Mouse (Mus musculus) MEL (cell line): ENCODE measurements around the gene Aff3. TPM values are rescaled to one million over a fixed set of nuclear protein-coding genes. Genes with fewer than 3 reads are reported as not detected.

Source experiments
- DNase-seq: peaks from one replicate; pipeline ENCODE4 v3.0.0; 2011; ENCODE audit warnings: low read depth, low spot score
- H3K27ac ChIP-seq: 2 replicates; pipeline ENCODE4 v1.5.1; 2012; ENCODE audit warnings: low read depth, mild to moderate bottlenecking, control low read depth, low read length, moderate library complexity; ENCODE audit not compliant: control insufficient read depth
- H3K27me3 ChIP-seq, 2 experiments: fragments of 150-350 bp in 1 of 2; sonication (generic) in 1 of 2; 2 replicates each; pipeline ENCODE4 v1.6.1; 2012; ENCODE audit warnings: low read length in 2 of 2, mild to moderate bottlenecking in 2 of 2, improper control_type of control experiment in 1 of 2, moderate library complexity in 1 of 2; ENCODE audit not compliant: insufficient read depth in 2 of 2, control insufficient read depth in 1 of 2
- H3K36me3 ChIP-seq, 2 experiments: 2 replicates each; pipeline ENCODE4 v1.6.1; 2012 to 2014; ENCODE audit warnings: low read length in 2 of 2, improper control_type of control experiment in 1 of 2, inconsistent platforms in 1 of 2, mild to moderate bottlenecking in 1 of 2; ENCODE audit not compliant: insufficient read depth in 2 of 2, control insufficient read depth in 1 of 2
- H3K4me1 ChIP-seq, 2 experiments: fragments of 150-350 bp in 1 of 2; sonication (generic) in 1 of 2; 2 replicates each; pipeline ENCODE4 v1.6.1; 2012; ENCODE audit warnings: low read length in 2 of 2, improper control_type of control experiment in 1 of 2, mild to moderate bottlenecking in 1 of 2; ENCODE audit not compliant: insufficient read depth in 2 of 2, control insufficient read depth in 1 of 2
- H3K4me3 ChIP-seq, 2 experiments: fragments of 150-350 bp in 1 of 2; sonication (generic) in 1 of 2; 2 replicates each; pipeline ENCODE4 v1.5.1; 2012; ENCODE audit warnings: low read depth in 2 of 2, low read length in 2 of 2, mild to moderate bottlenecking in 2 of 2, moderate library complexity in 2 of 2, control low read depth in 1 of 2, improper control_type of control experiment in 1 of 2; ENCODE audit not compliant: control insufficient read depth in 1 of 2, insufficient read depth in 1 of 2
- H3K79me2 ChIP-seq: 2 replicates; pipeline ENCODE4 v1.6.1; 2012; ENCODE audit warnings: mild to moderate bottlenecking, low read length, moderate library complexity; ENCODE audit not compliant: control insufficient read depth, poor library complexity, insufficient read depth
- H3K9ac ChIP-seq: 2 replicates; pipeline ENCODE4 v1.6.1; 2012; ENCODE audit warnings: low read depth, mild to moderate bottlenecking, control low read depth, low read length, moderate library complexity; ENCODE audit not compliant: control insufficient read depth, poor library complexity, severe bottlenecking
- H3K9me3 ChIP-seq: fragments of 150-350 bp; sonication (generic); replicated peaks from 2 replicates; pipeline ENCODE4 v1.6.1; 2012; ENCODE audit warnings: mild to moderate bottlenecking, low read length, improper control_type of control experiment, moderate library complexity; ENCODE audit not compliant: insufficient read depth
- CHD1 ChIP-seq: IDR thresholded peaks from 2 replicates; pipeline ENCODE4 v1.6.1; 2012; ENCODE audit warnings: low read depth, mild to moderate bottlenecking, inconsistent platforms, low read length, improper control_type of control experiment
- E2F4 ChIP-seq: IDR thresholded peaks from 2 replicates; pipeline ENCODE4 v1.6.1; 2011; ENCODE audit warnings: low read depth, low read length, improper control_type of control experiment, borderline replicate concordance
- ELF1 ChIP-seq: IDR thresholded peaks from 2 replicates; pipeline ENCODE4 v1.6.1; 2014; ENCODE audit warnings: low read depth, mild to moderate bottlenecking, inconsistent platforms, low read length, improper control_type of control experiment, moderate library complexity
- EP300 ChIP-seq, 2 experiments: IDR thresholded peaks; 2 replicates each; pipeline ENCODE4 v1.6.1; 2011; ENCODE audit warnings: improper control_type of control experiment in 2 of 2, low read length in 2 of 2, low read depth in 1 of 2, mild to moderate bottlenecking in 1 of 2
- JUND ChIP-seq: IDR thresholded peaks from 2 replicates; pipeline ENCODE4 v1.6.1; 2011; ENCODE audit warnings: low read depth, mild to moderate bottlenecking, improper control_type of control experiment, low read length
- KAT2A ChIP-seq: conservative IDR thresholded peaks from 2 replicates; pipeline ENCODE4 v1.6.1; 2012; ENCODE audit warnings: low read depth, low read length, improper control_type of control experiment, inconsistent platforms
- MAX ChIP-seq: IDR thresholded peaks from 2 replicates; pipeline ENCODE4 v1.6.1; 2011; ENCODE audit warnings: low read length, improper control_type of control experiment
- MAZ ChIP-seq: IDR thresholded peaks from 2 replicates; pipeline ENCODE4 v1.6.1; 2012; ENCODE audit warnings: low read depth, mild to moderate bottlenecking, inconsistent platforms, low read length, improper control_type of control experiment
- MXI1 ChIP-seq: IDR thresholded peaks from 2 replicates; pipeline ENCODE4 v1.6.1; 2011; ENCODE audit warnings: mild to moderate bottlenecking, low read depth, low read length, improper control_type of control experiment
- MYC ChIP-seq: IDR thresholded peaks from 2 replicates; pipeline ENCODE4 v1.6.1; 2011; ENCODE audit warnings: low read depth, mild to moderate bottlenecking, low read length, improper control_type of control experiment, moderate library complexity
- POLR2AphosphoS2 ChIP-seq: IDR thresholded peaks from 2 replicates; pipeline ENCODE4 v1.6.1; 2011; ENCODE audit warnings: low read length, improper control_type of control experiment
- POLR2AphosphoS5 ChIP-seq: IDR thresholded peaks from 2 replicates; pipeline ENCODE4 v1.6.1; 2012; ENCODE audit warnings: low read depth, borderline replicate concordance, mild to moderate bottlenecking, inconsistent platforms, low read length, moderate library complexity, mixed read lengths
- SIN3A ChIP-seq: IDR thresholded peaks from 2 replicates; pipeline ENCODE4 v1.6.1; 2012; ENCODE audit warnings: low read length, improper control_type of control experiment, inconsistent platforms
- TAL1 ChIP-seq: IDR thresholded peaks from 2 replicates; pipeline ENCODE4 v1.6.1; 2012; ENCODE audit warnings: mild to moderate bottlenecking, inconsistent platforms, low read length, moderate library complexity, mixed read lengths
- TBP ChIP-seq: IDR thresholded peaks from 2 replicates; pipeline ENCODE4 v1.8.0; 2011; ENCODE audit warnings: low read depth, low read length, improper control_type of control experiment
- TCF12 ChIP-seq: IDR thresholded peaks from 2 replicates; pipeline ENCODE4 v1.6.1; 2014; ENCODE audit warnings: low read depth, mild to moderate bottlenecking, inconsistent platforms, low read length, improper control_type of control experiment, moderate library complexity
- UBTF ChIP-seq: IDR thresholded peaks from 2 replicates; pipeline ENCODE4 v1.6.1; 2012; ENCODE audit warnings: low read depth, mild to moderate bottlenecking, inconsistent platforms, low read length, improper control_type of control experiment, moderate library complexity, borderline replicate concordance; ENCODE audit not compliant: insufficient read depth
- USF1 ChIP-seq: IDR thresholded peaks from 2 replicates; pipeline ENCODE4 v1.6.1; 2014; ENCODE audit warnings: low read depth, mild to moderate bottlenecking, inconsistent platforms, low read length, improper control_type of control experiment, moderate library complexity
- ZC3H11A ChIP-seq: IDR thresholded peaks from 2 replicates; pipeline ENCODE4 v1.6.1; 2012; ENCODE audit warnings: low read depth, mild to moderate bottlenecking, inconsistent platforms, low read length, improper control_type of control experiment
- ZMIZ1 ChIP-seq: IDR thresholded peaks from 2 replicates; pipeline ENCODE4 v1.6.1; 2012; ENCODE audit warnings: low read depth, mild to moderate bottlenecking, inconsistent platforms, low read length, improper control_type of control experiment, moderate library complexity
- ZNF384 ChIP-seq: IDR thresholded peaks from 2 replicates; pipeline ENCODE4 v1.6.1; 2012; ENCODE audit warnings: low read depth, mild to moderate bottlenecking, inconsistent platforms, low read length, improper control_type of control experiment
- polyA plus RNA-seq, 2 experiments: library from polyadenylated mRNA; stranded (reverse) in 1 of 2; unstranded in 1 of 2; fragments of >175 nt in 1 of 2; fragments of >200 nt in 1 of 2; gene quantifications; 2 replicates each; pipeline versions ENCODE4 v1.2.1 to v1.2.4; 2012; ENCODE audit warnings: low replicate concordance in 2 of 2, low read depth in 1 of 2; ENCODE audit not compliant: insufficient read length in 2 of 2, insufficient read depth in 1 of 2, missing spikeins in 1 of 2
- total RNA-seq: library from RNA; depleted of rRNA; stranded (reverse); fragments of 300-350 nt; gene quantifications from 2 replicates; pipeline ENCODE4 v1.2.3, GENCODE M21; 2012

Gene Aff3
- total and polyA plus RNA-seq, 3 experiments: 18.5 to 41.1 (median 25.4) TPM

DNA sequence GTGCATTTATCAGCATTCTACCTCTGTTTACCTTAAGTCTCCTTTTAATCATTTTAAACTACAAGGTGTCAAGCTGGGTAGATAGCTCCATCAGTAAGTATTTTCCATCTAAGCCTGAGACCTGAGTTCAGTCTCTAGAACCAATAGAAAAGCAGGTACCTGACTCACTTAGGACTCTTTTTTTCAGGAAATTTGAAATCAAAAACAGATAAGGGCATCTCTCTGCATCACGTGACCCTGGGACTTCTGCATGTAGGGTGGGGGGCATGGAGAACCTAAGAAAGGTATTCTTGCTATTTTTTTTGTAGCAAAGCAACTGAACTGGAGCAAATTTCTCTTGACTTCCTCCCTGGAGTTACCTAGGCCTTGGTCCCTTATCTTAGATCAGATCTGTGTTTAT, 523.4 kb downstream of the Aff3 start:
- Histone ChIP-seq H3K9ac (no peak overlapping the region), H3K79me2 (no peaks in the 10 kb centered on the region), H3K27me3 (peaks cover 2 to 3% of the 10 kb centered on the region in 2 experiments), H3K4me3 (no peak overlapping the region), H3K27ac (no peak overlapping the region), H3K4me1 (peaks cover 0 to 7% of the 10 kb centered on the region in 2 experiments; a peak in 2 of 4 replicates), H3K9me3 (no peaks in the 10 kb centered on the region), H3K36me3 (peaks cover 0 to 5% of the 10 kb centered on the region in 2 experiments; a peak in 2 of 4 replicates)
- DNase-seq: no peak
- TF ChIP-seq POLR2AphosphoS2: no peak
- TF ChIP-seq KAT2A: no peak
- 0 out of 2 replicates have a peak, but pooled peaks have one; percentile 54 for TF ChIP-seq USF1

GRCm38 (mm10) chr1:38140911-38141310, 523.8 kb downstream of the Aff3 start:
- Histone ChIP-seq H3K9ac (no peak overlapping the region), H3K79me2 (no peaks in the 10 kb centered on the region), H3K27ac (no peak overlapping the region), H3K9me3 (no peaks in the 10 kb centered on the region), H3K27me3 (peaks cover 2 to 3% of the 10 kb centered on the region in 2 experiments; a peak in 3 of 4 replicates), H3K36me3 (peaks cover 0 to 5% of the 10 kb centered on the region in 2 experiments; a peak in 2 of 4 replicates), H3K4me3 (no peak overlapping the region), H3K4me1 (peaks cover 0 to 7% of the 10 kb centered on the region in 2 experiments; a peak in 2 of 4 replicates)
- peak; percentile 47 for DNase-seq
- TF ChIP-seq ZMIZ1: no peak
- TF ChIP-seq E2F4: no peak
- no peak for TF ChIP-seq POLR2AphosphoS2
- TF ChIP-seq TBP: no peak
- no peak for TF ChIP-seq MAX
- TF ChIP-seq MAZ: no peak
- no peak for TF ChIP-seq ZNF384
- TF ChIP-seq CHD1: no peak
- no peak for TF ChIP-seq ZC3H11A
- no peak for TF ChIP-seq UBTF
- no peak for TF ChIP-seq MYC
- TF ChIP-seq ELF1: no peak
- no peak for TF ChIP-seq POLR2AphosphoS5
- TF ChIP-seq TAL1: no peak
- no peak for TF ChIP-seq SIN3A
- no peak for TF ChIP-seq JUND
- no peak for TF ChIP-seq EP300 (IDR thresholded peaks at IDR 0.05; ENCODE audit: low read depth in 1 of 2, low read length in 2 of 2)
- no peak for TF ChIP-seq MXI1
- TF ChIP-seq TCF12: no peak
